Mouse (Mus musculus) adrenal gland, postnatal 4 days (tissue): ENCODE measurements around the gene Nrxn3. TPM values are rescaled to one million over a fixed set of nuclear protein-coding genes. Genes with fewer than 3 reads are reported as not detected.
A peak's percentile ranks its signal among the peaks of the same experiment; 100 is the strongest.

ENCODE experiments used
- DNase-seq, 2 experiments: peaks; one replicate each; pipeline ENCODE4 v3.0.0; 2021 to 2022; ENCODE audit warnings: low spot score in 2 of 2, mixed read lengths in 2 of 2
- total RNA-seq, 2 experiments: library from RNA; stranded (reverse); gene quantifications; 2 replicates each; pipeline ENCODE4 v1.2.3; 2021

The Nrxn3 gene
- total RNA-seq, 2 experiments from 2014 or later, result 1.2 to 2.5 TPM

DNA sequence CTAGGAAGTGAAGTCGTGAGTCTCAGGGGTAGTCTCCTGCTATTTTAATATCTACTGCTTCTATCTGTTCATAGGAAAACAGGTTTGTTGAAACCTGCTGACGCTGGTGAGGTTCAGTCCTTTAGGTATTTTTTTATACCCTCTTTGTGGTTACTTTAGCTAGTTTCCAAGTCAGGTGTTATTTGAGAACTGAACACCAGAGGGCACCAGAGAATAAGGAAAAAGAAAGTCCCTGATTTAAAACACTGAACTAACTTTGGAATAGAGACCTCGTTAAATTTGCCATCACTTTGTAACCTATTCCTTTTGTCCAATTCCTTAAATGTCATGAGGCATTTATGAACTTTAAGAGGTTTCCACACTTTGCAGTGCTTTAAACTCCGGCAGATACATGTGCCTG, 756.4 kb downstream of the Nrxn3 start:
- no peak for DNase-seq

DNA sequence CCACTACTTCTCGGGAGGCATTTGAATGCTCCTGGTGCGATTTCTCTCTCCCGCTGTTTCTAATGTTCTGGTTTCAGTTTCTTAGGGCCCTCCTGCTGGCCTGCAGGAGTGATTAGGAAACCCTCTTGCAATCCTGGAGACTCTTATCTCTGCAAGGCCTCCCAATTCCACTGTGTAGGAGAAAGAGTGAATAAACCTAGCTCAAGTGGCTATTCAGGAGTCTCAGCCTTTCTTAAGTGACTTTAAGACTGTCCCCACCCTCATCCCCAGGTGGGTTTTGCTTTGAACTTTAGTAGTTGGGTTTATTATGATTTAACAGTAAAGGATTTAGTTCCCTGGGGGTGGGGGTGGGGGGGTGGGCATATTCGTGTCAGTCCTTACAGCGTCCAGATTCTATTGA, 759.5 kb downstream of the Nrxn3 start:
- no peak for DNase-seq

DNA sequence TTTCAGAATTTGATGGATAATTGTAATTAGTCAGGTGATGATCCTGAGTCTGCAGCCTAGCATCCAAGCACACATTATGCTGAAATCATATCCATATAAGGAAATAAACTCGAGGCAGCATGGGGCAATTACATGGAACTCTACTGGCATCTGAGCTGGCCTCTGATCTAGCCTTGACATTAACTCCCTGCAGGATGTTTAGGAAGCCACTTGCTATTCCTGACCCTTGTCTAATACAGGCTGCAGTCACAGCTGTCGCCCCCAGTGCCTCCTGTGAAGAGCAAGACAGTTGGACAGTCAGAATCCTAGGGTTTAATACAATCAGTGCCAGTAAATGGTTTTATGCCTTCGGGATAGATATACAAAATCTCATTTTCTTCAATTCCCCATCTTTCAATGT, 781.4 kb downstream of the Nrxn3 start:
- DNase-seq, result no peak

DNA sequence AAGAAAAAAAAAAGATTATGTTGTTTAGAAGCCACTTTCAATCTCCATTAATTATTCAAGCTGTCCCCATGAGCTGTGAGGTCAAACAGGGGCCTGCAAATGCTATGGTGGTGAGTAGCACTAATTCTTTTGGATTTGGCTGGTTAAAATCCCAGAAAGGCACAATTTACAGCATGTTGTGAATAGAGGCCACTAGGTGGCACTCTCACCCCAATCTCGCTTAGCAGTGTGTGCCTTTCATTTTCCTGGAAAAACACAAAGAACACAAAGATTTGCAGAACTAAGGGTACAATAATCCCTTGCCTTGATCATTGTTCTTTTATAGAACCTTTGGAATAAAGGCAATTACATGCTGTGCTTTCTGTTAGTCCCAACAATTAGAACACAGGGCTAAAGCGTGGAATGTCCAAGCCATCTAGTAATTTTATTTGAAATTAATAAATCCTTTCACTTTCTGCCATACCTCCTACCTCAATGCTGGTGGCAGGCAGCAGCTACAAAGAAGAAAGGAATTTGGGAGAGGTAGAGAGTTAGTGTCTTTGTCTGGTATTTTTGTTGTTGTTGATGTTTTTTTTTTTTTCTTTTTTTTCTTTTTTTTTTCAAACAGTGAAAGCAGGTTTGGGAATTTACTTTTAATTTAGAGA, 782.6 kb downstream of the Nrxn3 start:
- no peak for DNase-seq

DNA sequence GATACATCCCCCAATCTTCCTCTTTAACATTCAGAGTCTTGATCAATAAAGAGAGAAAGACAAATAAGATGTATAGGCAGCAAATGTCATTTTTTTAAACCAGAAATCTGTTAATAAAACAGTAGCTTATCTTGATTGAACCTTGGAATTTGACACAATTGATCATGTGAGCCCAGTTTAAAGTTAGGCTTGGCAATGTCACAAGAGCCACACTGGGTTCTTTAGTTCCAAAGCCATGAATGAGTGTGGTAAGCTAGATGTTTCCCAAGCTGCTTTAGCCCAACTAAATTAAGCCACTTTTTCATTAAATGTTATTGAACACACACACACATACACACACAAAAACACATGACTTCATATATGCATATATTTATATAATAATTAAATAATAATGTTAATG, 786.3 kb downstream of the Nrxn3 start:
- DNase-seq, result no peak

DNA sequence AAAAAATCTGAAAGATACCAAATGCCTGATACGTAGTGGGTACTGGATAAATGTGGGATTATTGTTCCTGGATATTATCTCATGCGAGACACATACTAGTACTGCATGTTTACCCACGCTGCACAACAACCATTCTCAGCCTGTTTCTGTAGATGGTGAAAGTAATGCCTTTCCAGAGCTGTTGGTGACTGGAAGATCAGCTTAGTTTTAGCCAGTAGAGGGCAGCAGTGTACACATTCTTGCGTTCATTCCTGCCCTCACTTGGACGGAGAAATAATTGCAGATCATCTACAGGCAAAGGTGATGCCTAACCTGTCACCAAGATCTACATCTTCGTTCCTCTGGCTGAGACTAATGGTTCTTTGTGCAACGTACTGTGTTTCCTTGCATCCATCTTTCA, 791.1 kb downstream of the Nrxn3 start:
- peak in 1 of 2 experiments; percentile 3 for DNase-seq

DNA sequence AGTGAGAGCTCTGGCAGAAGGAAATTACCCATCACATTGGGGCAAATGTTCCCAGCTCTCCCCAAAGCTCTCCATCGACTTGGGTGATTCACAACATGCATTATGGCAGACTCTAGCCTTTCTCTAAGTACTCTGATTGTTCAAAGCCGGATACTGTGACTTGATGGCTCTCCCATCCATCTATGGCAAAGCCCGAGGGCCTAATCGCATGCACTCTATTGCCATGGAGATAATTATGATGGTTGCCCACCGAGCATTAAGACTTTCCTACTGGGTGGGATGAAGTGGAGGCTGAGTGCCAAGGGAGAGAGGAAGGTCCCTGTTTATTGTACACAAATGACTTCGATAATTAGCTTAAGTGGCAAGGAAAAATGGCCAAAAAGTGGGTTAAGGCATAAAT, 793.4 kb downstream of the Nrxn3 start:
- DNase-seq, result no peak

DNA sequence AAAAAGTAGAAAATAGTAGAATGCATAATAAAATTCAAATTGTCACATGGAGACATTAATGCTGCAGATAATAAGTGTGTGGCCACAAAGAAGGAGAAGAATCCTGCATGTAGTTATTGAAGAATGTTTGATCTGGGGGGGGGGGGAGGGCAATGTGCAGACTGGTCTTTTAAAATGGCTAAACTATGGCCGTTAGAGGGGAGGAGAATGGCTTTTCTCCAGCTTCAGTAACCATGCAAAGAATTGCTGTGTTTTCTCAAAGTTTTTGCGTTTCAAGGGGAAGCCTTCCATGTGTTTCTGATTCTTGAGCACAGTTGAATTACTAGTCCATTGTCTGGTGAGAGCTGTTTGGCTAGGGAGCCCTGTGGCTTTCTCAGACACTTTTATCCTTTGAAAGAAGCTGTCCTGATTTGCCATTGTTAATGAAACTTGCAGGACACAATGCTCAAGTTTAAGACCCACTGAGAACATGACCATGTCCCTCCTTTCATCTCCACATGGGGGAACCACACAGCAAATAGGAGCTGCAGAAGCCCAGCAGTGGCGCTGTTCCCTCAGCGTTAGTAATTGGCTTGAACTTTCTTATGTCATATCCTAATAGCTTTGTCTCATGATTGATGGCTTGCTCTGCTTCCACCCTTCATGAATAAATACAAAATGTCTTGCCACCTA, 808.1 kb downstream of the Nrxn3 start:
- no peak for DNase-seq

DNA sequence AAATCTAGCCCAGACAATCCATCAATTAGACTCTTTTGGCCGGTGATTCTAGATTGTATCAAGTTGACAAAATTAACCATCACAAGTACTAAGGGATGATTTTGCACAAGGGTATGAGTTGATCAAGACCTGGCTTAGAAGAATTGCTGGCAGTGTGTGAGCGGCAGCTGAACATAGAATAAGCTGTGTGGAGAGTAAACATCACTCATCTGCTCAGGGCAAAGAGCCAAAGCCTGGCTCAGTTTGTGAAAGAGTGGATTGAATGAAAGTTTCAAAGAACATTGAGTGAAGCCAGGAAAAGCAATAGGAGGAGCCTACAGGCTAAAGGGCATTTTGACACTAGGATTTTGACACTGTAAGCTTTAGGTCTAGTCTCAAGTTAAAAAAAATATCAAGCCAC, 828.6 kb downstream of the Nrxn3 start:
- DNase-seq, result no peak

DNA sequence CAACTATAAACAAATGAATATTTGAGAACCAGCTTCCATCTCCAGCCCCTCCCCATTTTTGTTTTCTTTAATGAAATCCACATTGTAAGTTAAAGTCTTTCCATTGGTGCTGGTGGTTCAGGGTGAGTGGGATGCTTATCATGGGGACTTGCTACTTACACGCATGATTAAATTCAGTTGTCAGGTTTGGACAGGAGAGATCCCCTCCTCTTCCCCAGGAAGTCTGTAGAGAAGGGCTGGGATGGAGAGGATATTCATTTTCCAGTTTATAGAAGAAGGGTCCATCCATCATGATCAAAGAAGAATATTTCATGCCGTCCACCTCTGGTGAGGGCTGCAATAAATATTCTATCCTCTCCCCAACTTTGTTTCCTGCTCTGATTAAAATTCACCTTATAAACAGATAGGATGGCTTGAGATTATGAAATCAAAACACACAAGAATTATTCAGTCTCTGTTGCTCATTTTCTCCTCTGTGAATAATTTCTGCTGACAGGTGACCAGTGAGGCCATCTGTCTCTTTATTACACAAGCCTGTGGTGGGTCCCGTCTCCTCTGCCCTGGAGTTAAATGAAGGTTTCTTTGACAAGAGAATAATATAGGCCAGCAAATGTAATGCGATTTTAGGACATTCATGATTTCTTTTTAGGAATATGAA, 830.7 kb downstream of the Nrxn3 start:
- DNase-seq, result no peak

DNA sequence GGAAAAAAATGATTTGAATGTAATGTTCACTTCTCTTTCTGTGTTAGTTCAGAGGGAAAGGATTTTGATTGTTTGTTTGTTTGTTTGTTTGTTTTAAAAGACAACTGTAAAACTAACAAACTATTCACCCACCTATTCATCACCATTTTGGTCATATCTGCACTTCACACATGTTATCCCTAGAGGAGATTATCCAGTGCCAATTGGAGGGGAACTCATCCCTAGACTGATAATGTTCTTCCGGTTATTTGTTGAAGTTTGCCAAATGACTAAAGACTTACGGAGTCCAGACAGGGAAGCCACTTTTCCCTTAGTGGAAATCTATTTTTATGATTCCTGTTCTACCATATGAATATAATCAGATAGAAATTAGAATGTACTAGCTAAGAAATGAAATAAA, 831.5 kb downstream of the Nrxn3 start:
- DNase-seq, result no peak

DNA sequence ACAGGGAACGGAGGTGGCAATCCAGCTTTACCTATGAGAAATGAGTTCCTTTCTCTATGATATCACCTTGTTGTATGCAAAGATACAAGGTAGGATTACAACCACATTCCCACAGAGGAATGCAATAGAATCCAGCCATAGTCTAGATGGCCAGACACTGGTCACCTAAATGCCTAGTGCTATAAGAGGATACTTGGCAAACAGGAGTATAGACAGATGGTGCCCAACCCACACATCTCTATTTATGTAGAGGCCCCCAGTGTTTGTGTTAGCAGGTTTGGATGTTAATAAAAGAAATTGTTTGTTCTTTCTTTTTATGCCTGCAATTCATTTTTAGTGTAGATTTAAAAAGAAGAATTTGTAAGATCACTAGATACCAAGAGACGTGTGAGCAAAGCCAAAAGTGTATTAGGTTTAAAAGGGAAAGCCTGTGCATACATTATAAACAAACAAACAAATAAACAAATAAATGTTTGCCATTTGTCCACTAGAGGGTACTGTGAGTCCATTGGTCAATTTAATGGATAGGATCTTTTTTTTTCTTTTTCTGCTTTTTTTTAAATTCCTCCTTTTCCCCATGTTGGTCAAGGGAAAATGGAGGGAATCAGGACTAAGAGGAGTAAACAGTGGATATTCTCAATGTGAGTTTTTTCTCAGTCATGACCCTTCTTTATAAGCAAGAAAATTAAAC, 832.2 kb downstream of the Nrxn3 start:
- no peak for DNase-seq

DNA sequence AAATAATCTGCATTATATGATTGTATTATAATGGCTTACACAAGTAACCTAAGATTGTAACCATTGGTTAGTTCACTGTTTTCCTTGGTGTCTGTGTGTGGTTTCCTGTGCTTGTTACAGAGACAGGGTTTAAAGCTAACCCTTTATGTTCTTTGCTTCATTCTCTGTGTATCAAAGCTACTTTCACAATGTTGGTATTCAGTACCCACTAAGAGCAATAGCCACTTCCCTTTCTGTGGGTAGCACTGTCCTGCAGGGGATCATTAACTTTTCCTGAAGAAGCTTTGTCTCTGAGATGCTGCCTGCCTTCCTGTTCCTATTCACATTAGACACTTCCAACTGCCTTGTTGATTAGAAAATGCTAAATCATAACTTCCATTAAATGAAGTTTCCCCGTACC, 836.2 kb downstream of the Nrxn3 start:
- DNase-seq, result no peak

DNA sequence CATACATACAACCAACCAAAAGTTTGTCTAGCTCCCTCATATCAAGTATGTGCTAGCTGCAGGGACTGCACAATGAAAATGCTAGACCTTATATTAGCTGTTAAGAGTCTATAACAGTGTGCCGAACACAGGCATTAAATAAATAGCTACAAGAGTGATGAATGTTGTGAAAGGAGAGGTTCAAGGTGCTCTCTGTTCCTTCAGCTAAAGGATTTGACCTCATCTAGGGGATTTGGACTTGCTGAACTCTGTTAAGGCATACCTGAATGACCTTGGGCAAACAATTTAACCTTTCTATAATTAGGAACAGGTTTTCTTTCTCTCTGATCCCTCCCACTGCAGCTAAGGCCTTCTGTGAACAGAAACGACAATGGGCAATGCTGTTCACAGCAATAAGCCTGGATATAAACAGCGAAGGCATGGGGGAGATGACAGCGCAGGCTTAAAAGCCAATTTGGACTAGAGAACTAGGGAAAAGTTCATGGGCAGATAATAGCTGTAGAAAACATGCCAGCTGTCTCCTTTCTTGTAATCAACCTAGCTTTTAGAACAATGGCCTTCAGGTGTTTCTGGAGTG, 839.4 kb downstream of the Nrxn3 start:
- DNase-seq, result no peak

DNA sequence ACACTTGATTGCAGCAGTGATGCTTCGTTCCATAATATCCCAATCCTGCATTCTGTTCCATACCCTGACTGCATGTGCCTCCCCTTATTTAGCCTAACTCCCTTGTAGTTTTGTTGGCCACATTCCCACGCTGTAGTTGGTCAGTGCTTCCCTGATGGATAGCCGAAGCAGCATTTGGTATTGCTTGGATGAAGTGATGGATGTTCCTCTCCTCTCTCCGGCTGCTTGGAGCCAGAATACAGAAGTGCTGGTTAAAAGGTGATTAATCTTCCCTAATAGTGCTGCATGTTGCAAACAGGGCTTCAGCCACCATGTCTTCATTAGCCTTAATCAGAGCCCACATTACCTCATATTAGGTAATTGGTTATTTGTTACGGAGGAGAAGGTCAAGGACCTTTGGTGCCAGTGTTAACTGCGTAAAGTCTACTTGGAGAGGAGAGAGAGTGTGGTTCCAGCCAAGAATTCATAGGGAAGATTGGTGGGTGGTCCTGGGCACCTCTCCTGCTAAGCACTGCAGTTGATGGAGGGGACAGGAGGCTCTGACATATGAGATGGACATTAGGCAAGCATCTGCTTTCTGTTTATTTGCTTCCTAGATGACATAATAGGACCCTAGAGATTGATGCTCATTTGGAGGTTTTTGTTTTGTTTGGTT, 846.2 kb downstream of the Nrxn3 start:
- no peak for DNase-seq

DNA sequence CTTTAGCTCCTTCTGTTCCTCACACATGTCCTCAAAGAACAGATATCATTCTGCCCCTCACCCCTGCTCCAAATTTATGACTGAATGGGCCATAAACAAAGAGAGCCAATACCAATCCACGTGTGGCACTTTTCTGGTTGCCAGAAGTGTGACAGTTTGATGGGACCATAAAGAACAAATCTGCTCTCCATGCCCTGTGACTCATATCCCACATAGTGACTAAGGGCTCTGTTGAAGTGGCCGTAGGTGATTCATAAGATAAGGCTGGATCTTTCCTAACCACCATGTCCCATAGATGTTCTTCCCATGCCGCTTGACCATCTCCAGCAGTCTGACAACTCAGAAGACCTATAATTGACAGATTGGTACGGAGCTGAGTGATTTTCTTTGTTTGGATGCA, 869.8 kb downstream of the Nrxn3 start:
- DNase-seq, result no peak

DNA sequence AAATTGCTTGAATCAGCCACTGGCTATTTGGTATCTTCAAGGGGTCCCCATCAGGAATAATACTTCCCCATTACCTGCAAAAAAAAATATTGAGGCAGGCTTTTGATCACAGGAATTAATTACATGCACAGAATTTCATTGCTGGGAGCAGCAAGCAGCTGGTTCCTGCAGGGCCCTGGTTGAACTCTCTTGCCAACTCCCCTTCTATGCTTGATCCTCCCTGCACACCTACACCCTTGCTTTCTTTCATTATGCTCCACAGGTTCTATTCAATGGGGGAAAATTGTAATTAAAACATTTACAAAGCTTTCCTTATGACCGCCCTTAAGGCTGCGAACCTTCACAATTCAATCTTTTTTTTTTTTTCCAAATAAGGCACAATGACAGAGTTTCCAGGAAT, 891.0 kb downstream of the Nrxn3 start:
- DNase-seq, result no peak

DNA sequence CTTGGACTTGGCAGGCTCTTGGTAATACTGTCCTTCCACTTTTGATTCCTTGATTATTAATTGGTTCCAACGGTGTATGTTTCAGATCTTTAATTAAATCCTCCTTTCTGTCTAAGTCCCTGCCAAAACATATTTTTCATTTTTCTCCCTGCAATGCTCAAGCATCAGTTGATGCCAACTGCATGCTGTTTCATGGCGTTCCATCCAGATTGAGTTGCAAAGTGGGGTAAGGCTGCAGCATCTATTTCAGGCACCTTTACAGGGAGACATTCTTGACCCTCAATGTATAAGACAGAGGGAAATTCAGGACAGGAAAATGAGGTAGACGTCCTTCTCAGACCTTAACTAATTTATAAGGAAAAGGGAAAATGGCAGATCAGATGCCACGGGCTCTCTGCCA, 903.1 kb downstream of the Nrxn3 start:
- DNase-seq, result no peak

DNA sequence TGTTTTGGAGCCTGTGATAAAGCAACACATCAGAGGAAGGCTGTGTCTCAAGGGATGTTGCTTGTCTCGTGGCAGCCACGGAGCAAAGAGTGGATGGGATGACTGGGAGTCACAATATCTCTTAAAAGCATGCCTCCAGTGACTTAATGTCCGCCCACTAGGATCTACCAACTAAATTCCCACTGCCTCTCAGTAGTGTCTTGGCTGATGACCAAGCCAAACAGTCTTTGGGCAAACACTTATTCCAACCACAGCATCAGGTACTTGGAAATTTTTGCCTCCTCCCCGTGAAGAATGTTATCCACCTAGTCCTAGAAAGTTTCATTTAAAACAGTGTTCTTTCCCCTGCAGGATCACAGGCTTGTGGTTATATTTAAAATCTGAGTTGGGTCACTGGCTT, 917.4 kb downstream of the Nrxn3 start:
- DNase-seq, result no peak

DNA sequence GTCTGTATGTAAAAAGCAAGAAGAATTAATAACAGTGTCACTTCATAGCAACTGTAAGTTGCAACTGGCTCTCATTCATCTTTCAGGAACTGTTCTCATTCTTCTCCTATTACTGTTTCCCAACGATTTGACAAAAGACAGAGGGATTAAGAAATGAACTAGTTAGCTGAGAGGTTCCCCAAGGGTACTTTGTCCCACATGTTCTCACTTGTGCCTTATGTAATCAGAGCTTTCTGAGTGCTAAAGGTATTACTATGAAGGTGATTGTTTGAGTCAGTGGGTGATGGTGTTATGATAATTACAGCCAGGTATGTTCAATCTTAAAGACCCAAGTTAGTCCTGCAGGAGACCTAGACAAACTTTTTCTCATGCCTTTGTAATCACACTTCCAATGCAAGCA, 918.8 kb downstream of the Nrxn3 start:
- no peak for DNase-seq

DNA sequence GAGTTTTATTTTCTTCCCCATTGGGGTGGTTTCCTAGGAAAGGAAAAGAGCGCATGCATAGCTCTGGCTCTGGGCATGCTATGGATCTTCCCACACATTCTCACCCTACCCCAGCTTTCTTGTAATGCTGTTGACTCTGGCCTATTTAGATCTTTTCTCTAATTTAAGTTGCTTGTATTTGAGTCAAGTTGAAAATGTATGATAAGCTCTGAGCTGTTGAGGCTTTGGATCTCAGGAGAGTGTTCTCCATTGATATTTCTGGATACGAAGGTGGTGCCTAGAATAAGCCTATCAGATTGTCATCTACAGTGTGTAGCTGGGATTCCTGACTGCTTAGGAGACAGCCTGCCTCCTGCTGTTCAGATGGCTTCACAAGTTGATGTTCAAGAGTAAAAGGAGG, 930.5 kb downstream of the Nrxn3 start:
- no peak for DNase-seq
